Mouse (Mus musculus) mature B cell (primary cell): ENCODE measurements around the gene Fbln2.

Source experiments
- in situ Hi-C: fragments of 300-500 bp; cut with MboI; formaldehyde crosslinking; loops from 2 replicates; pipeline ENCODE4 v1.14.3; 2019

The Fbln2 gene

GRCm38 (mm10) chr6:91192851-91193545 lies 19.3 kb upstream of the Fbln2 start:
- in situ Hi-C loops: no loop called here

GRCm38 (mm10) chr6:91198456-91198855 lies 13.8 kb upstream of the Fbln2 start:
- in situ Hi-C loops: no loop called here

GRCm38 (mm10) chr6:91200429-91201188 lies 11.6 kb upstream of the Fbln2 start:
- in situ Hi-C loops: no loop called here

GRCm38 (mm10) chr6:91201881-91202341 lies 10.3 kb upstream of the Fbln2 start:
- in situ Hi-C loops: no loop called here

- in situ Hi-C loops: no loop called here
These were observed 9.7 kb upstream of the Fbln2 start for GRCm38 (mm10) chr6:91202571-91202970.

- in situ Hi-C loops: no loop called here
These were observed 6.9 kb upstream of the Fbln2 start for GRCm38 (mm10) chr6:91205346-91205745.

- in situ Hi-C loops: no loop called here
These were observed 6.5 kb upstream of the Fbln2 start for GRCm38 (mm10) chr6:91205791-91206190.

- in situ Hi-C loops: no loop called here
These were observed 4.8 kb upstream of the Fbln2 start for GRCm38 (mm10) chr6:91207491-91207890.

GRCm38 (mm10) chr6:91209780-91210179 lies 2.5 kb upstream of the Fbln2 start:
- in situ Hi-C loops: no loop called here

- in situ Hi-C loops: no loop called here
These were observed 1.4 kb upstream of the Fbln2 start for GRCm38 (mm10) chr6:91210852-91211251.

GRCm38 (mm10) chr6:91212571-91212970 lies 316 bp downstream of the Fbln2 start:
- in situ Hi-C loops: no loop called here

GRCm38 (mm10) chr6:91213287-91214218 lies 1.3 kb downstream of the Fbln2 start:
- in situ Hi-C loops: no loop called here

GRCm38 (mm10) chr6:91215454-91215853 lies 3.2 kb downstream of the Fbln2 start:
- in situ Hi-C loops: no loop called here

GRCm38 (mm10) chr6:91218445-91218844 lies 6.2 kb downstream of the Fbln2 start:
- in situ Hi-C loops: no loop called here

- in situ Hi-C loops: no loop called here
These were observed 6.6 kb downstream of the Fbln2 start for GRCm38 (mm10) chr6:91218871-91219270.

GRCm38 (mm10) chr6:91220062-91220461 lies 7.8 kb downstream of the Fbln2 start:
- in situ Hi-C loops: no loop called here

GRCm38 (mm10) chr6:91221094-91221493 lies 8.8 kb downstream of the Fbln2 start:
- in situ Hi-C loops: no loop called here

- in situ Hi-C loops: no loop called here
These were observed 10.6 kb downstream of the Fbln2 start for GRCm38 (mm10) chr6:91222694-91223346.

- in situ Hi-C loops: no loop called here
These were observed 12.7 kb downstream of the Fbln2 start for GRCm38 (mm10) chr6:91224939-91225338.

- in situ Hi-C loops: no loop called here
These were observed 13.1 kb downstream of the Fbln2 start for GRCm38 (mm10) chr6:91225346-91225745.

- in situ Hi-C loops: no loop called here
These were observed 13.8 kb downstream of the Fbln2 start for GRCm38 (mm10) chr6:91226058-91226457.

- in situ Hi-C loops: no loop called here
These were observed 16.7 kb downstream of the Fbln2 start for GRCm38 (mm10) chr6:91228980-91229379.
